Comparison of ENCODE assay signal across 10 mouse cellular contexts in genomic region chr15:75175506-75175905, GRCm38 (mm10). TPM values are rescaled to one million over a fixed set of nuclear protein-coding genes. Genes with fewer than 3 reads are reported as not detected.
DNase-seq lines count a peak whose midpoint lies in the region; ATAC-seq and TF ChIP-seq lines count a peak whose summit lies in the region.
"Had no signal": no experiment of that assay in that cellular context is flagged by ENCODE, and none has a peak within 500 bp of the region (broad histone marks: within the 10 kb centered on the region; RNA-seq: fewer than 3 reads in every experiment).

No protein-coding gene starts in this region.

- no peak overlapping the region for H3K27ac ChIP-seq in forebrain, embryonic 11.5 days (ENCODE audit: low read depth, low read length)
- no peak overlapping the region for H3K27ac ChIP-seq in forebrain, embryonic 16.5 days (ENCODE audit: low read length)
- H3K27ac ChIP-seq in midbrain, postnatal 0 days (ENCODE audit: low read depth, low read length), result no peak overlapping the region
- no peak overlapping the region for H3K27ac ChIP-seq in midbrain, embryonic 13.5 days
- H3K27ac ChIP-seq: hindbrain, embryonic 15.5 days; neural tube, embryonic 13.5 days had no signal

- no peaks in the 10 kb centered on the region for H3K4me1 ChIP-seq in forebrain, embryonic 11.5 days (replicated peaks; ENCODE audit: control insufficient read depth, insufficient read depth, low read length)
- H3K4me1 ChIP-seq in forebrain, embryonic 16.5 days (replicated peaks; ENCODE audit: control insufficient read depth, insufficient read depth, low read length), result no peaks in the 10 kb centered on the region
- no peaks in the 10 kb centered on the region for H3K4me1 ChIP-seq in midbrain, postnatal 0 days (ENCODE audit: insufficient read depth, low read length)
- no peaks in the 10 kb centered on the region for H3K4me1 ChIP-seq in midbrain, embryonic 13.5 days (replicated peaks)
- H3K4me1 ChIP-seq: hindbrain, embryonic 15.5 days; neural tube, embryonic 13.5 days had no signal

- no peaks in the 10 kb centered on the region for H3K36me3 ChIP-seq in forebrain, embryonic 11.5 days (ENCODE audit: control insufficient read depth, insufficient read depth, low read length)
- H3K36me3 ChIP-seq in forebrain, embryonic 16.5 days (ENCODE audit: control insufficient read depth, insufficient read depth), result no peaks in the 10 kb centered on the region
- no peaks in the 10 kb centered on the region for H3K36me3 ChIP-seq in midbrain, postnatal 0 days (ENCODE audit: insufficient read depth, low read length)
- no peaks in the 10 kb centered on the region for H3K36me3 ChIP-seq in midbrain, embryonic 13.5 days
- H3K36me3 ChIP-seq: hindbrain, embryonic 15.5 days; neural tube, embryonic 13.5 days had no signal

- peak; percentile 49 for DNase-seq in forebrain, embryonic 11.5 days (ENCODE audit: low spot score)
- peak; percentile 48 for DNase-seq in midbrain, postnatal 0 days (ENCODE audit: low spot score)
- DNase-seq in cerebellum, postnatal 36 days, result peak; percentile 6 to 10
- peak; percentile 12 to 63 for DNase-seq in kidney, postnatal 36 days
- peak; percentile 25 for DNase-seq in yolk sac, embryonic 10.5 days (ENCODE audit: low spot score)

- no peak overlapping the region for H3K4me2 ChIP-seq in forebrain, embryonic 11.5 days (ENCODE audit: low read depth, low read length, severe bottlenecking)
- no peak overlapping the region for H3K4me2 ChIP-seq in forebrain, embryonic 16.5 days (ENCODE audit: low read length)
- no peak overlapping the region for H3K4me2 ChIP-seq in midbrain, postnatal 0 days (ENCODE audit: low read depth, low read length, poor library complexity, severe bottlenecking)
- H3K4me2 ChIP-seq in midbrain, embryonic 13.5 days (replicated peaks), result no peak overlapping the region
- H3K4me2 ChIP-seq: hindbrain, embryonic 15.5 days; neural tube, embryonic 13.5 days had no signal

- no peak for ATAC-seq in forebrain, embryonic 11.5 days (replicated peaks; ENCODE audit: low FRiP score)
- ATAC-seq in forebrain, embryonic 16.5 days, result no peak
- no peak for ATAC-seq in midbrain, postnatal 0 days (ENCODE audit: low FRiP score)
- no peak for ATAC-seq in midbrain, embryonic 13.5 days
- peak; percentile 70; the same call in 1 of the 2 replicates for ATAC-seq in neutrophil, adult 5-6 weeks (ENCODE audit: extremely low read depth, insufficient number of reproducible peaks, low FRiP score, poor library complexity, severe bottlenecking)

- no peak overlapping the region for H3K9ac ChIP-seq in forebrain, embryonic 11.5 days (ENCODE audit: low read length)
- no peak overlapping the region for H3K9ac ChIP-seq in forebrain, embryonic 16.5 days (replicated peaks; ENCODE audit: low read depth, low read length)
- H3K9ac ChIP-seq in midbrain, postnatal 0 days (replicated peaks; ENCODE audit: low read length, poor library complexity, severe bottlenecking), result no peak overlapping the region
- no peak overlapping the region for H3K9ac ChIP-seq in midbrain, embryonic 13.5 days (replicated peaks)
- H3K9ac ChIP-seq: hindbrain, embryonic 15.5 days; neural tube, embryonic 13.5 days had no signal

- no peaks in the 10 kb centered on the region for H3K27me3 ChIP-seq in forebrain, embryonic 11.5 days (ENCODE audit: control insufficient read depth, insufficient read depth, low read length)
- H3K27me3 ChIP-seq in forebrain, embryonic 16.5 days (replicated peaks; ENCODE audit: control insufficient read depth, insufficient read depth, low read length), result no peaks in the 10 kb centered on the region
- no peaks in the 10 kb centered on the region for H3K27me3 ChIP-seq in midbrain, postnatal 0 days (ENCODE audit: insufficient read depth, low read length)
- no peaks in the 10 kb centered on the region for H3K27me3 ChIP-seq in midbrain, embryonic 13.5 days
- H3K27me3 ChIP-seq: hindbrain, embryonic 15.5 days; neural tube, embryonic 13.5 days had no signal

- H3K4me3 ChIP-seq in forebrain, embryonic 11.5 days (ENCODE audit: low read depth, low read length), result no peak overlapping the region
- no peak overlapping the region for H3K4me3 ChIP-seq in forebrain, embryonic 16.5 days (replicated peaks; ENCODE audit: low read length)
- H3K4me3 ChIP-seq in midbrain, postnatal 0 days (ENCODE audit: low read depth, low read length), result no peak overlapping the region
- no peak overlapping the region for H3K4me3 ChIP-seq in midbrain, embryonic 13.5 days (replicated peaks)
- H3K4me3 ChIP-seq: hindbrain, embryonic 15.5 days; neural tube, embryonic 13.5 days had no signal

- TF ChIP-seq CTCF in midbrain, postnatal 0 days (IDR thresholded peaks at IDR 0.05), result peak; percentile 67

- H3K9me3 ChIP-seq in forebrain, embryonic 11.5 days (ENCODE audit: control insufficient read depth, low read length), result no peaks in the 10 kb centered on the region
- H3K9me3 ChIP-seq in forebrain, embryonic 16.5 days (ENCODE audit: control insufficient read depth, low read length), result no peaks in the 10 kb centered on the region
- no peaks in the 10 kb centered on the region for H3K9me3 ChIP-seq in midbrain, postnatal 0 days (ENCODE audit: low read length)
- no peaks in the 10 kb centered on the region for H3K9me3 ChIP-seq in midbrain, embryonic 13.5 days
- H3K9me3 ChIP-seq: hindbrain, embryonic 15.5 days; neural tube, embryonic 13.5 days had no signal

- 58% methylated on average over 1 of the region's 1 CpGs for WGBS in forebrain, embryonic 11.5 days
- WGBS in forebrain, embryonic 16.5 days, result 68% methylated on average over 1 of the region's 1 CpGs
- 55% methylated on average over 1 of the region's 1 CpGs for WGBS in midbrain, postnatal 0 days
- WGBS in midbrain, embryonic 13.5 days, result 71% methylated on average over 1 of the region's 1 CpGs

RNA-seq across cellular contexts. Expression of gene Ly6g, which starts 20.5 kb away (rescaled TPM):
- polyA plus RNA-seq in forebrain, embryonic 11.5 days (2014; fragmentation: Nextera tagmentation; extraction: Ambion mirVana), result not detected in 2 replicates
- not detected in 2 replicates for polyA plus RNA-seq in forebrain, embryonic 16.5 days (2015; fragmentation: Nextera tagmentation; extraction: Ambion mirVana)
- not detected in 2 replicates for total RNA-seq in midbrain, postnatal 0 days (2014; rRNA removed)
- not detected in 2 replicates for polyA plus RNA-seq in midbrain, postnatal 0 days (2015; fragmentation: Nextera tagmentation; extraction: Ambion mirVana)
- polyA plus RNA-seq in midbrain, embryonic 13.5 days (2015; fragmentation: Nextera tagmentation; extraction: Ambion mirVana), result not detected in 2 replicates
- 22.2 and 28.1 TPM in 2 replicates for total RNA-seq in neutrophil, adult 5-6 weeks (2017)
- polyA plus RNA-seq: hindbrain, embryonic 15.5 days; neural tube, embryonic 13.5 days had no signal

RNA-seq across cellular contexts. Expression of gene BC025446, which starts 40.7 kb away (rescaled TPM):
- not detected in 2 replicates for polyA plus RNA-seq in forebrain, embryonic 11.5 days (2014; fragmentation: Nextera tagmentation; extraction: Ambion mirVana)
- polyA plus RNA-seq in forebrain, embryonic 16.5 days (2015; fragmentation: Nextera tagmentation; extraction: Ambion mirVana), result not detected in 2 replicates
- total RNA-seq in midbrain, postnatal 0 days (2014; rRNA removed), result not detected in 2 replicates
- not detected in 2 replicates for polyA plus RNA-seq in midbrain, postnatal 0 days (2015; fragmentation: Nextera tagmentation; extraction: Ambion mirVana)
- not detected in 2 replicates for polyA plus RNA-seq in midbrain, embryonic 13.5 days (2015; fragmentation: Nextera tagmentation; extraction: Ambion mirVana)
- total RNA-seq in neutrophil, adult 5-6 weeks (2017), result 0.37 TPM in 1 of 2 replicates, not detected in the other
- polyA plus RNA-seq: hindbrain, embryonic 15.5 days; neural tube, embryonic 13.5 days had no signal
